Mouse (Mus musculus) forebrain, embryonic 15.5 days (tissue): ENCODE data around the gene Fbxw11. TPM values are rescaled to one million over a fixed set of nuclear protein-coding genes. Genes with fewer than 3 reads are reported as not detected.

Experiments used
- ATAC-seq: fragments of 200-750 bp; cut with Nextera tagmentation; replicated peaks from 2 replicates; pipeline ENCODE4 v1.8.0; 2017; ENCODE audit warnings: mild to moderate bottlenecking, moderate TSS enrichment, moderate library complexity
- H3K27ac ChIP-seq: fragments of 300-500 bp; sonication (generic); replicated peaks from 2 replicates; pipeline ENCODE4 v1.5.1; 2015; ENCODE audit warnings: mild to moderate bottlenecking, inconsistent platforms
- H3K27me3 ChIP-seq: fragments of 300-500 bp; sonication (generic); 2 replicates; pipeline ENCODE4 v1.6.1; 2015; ENCODE audit warnings: inconsistent platforms
- H3K36me3 ChIP-seq: fragments of 300-500 bp; sonication (generic); 2 replicates; pipeline ENCODE4 v1.6.1; 2015; ENCODE audit warnings: mild to moderate bottlenecking, inconsistent platforms
- H3K4me1 ChIP-seq: fragments of 300-500 bp; sonication (generic); 2 replicates; pipeline ENCODE4 v1.6.1; 2015; ENCODE audit warnings: inconsistent platforms
- H3K4me2 ChIP-seq: fragments of 300-500 bp; sonication (generic); replicated peaks from 2 replicates; pipeline ENCODE4 v1.6.1; 2015; ENCODE audit warnings: mild to moderate bottlenecking, inconsistent platforms
- H3K4me3 ChIP-seq: fragments of 300-500 bp; sonication (generic); 2 replicates; pipeline ENCODE4 v1.5.1; 2015; ENCODE audit warnings: mild to moderate bottlenecking, inconsistent platforms
- H3K9ac ChIP-seq: fragments of 300-500 bp; sonication (generic); replicated peaks from 2 replicates; pipeline ENCODE4 v1.6.1; 2015; ENCODE audit warnings: mild to moderate bottlenecking, inconsistent platforms
- H3K9me3 ChIP-seq: fragments of 300-500 bp; sonication (generic); 2 replicates; pipeline ENCODE4 v1.6.1; 2016; ENCODE audit warnings: inconsistent platforms
- WGBS: fragments of 180-500 bp; shearing (Covaris S2); methylation state at CpG from one replicate; pipeline ENCODE4 v1.1.7; 2015; ENCODE audit warnings: mixed read lengths; 5-methylcytosine and 5-hydroxymethylcytosine counted together
- polyA plus RNA-seq: library from polyadenylated mRNA; unstranded; fragments of >200 nt; fragmentation: Nextera tagmentation; extraction: Ambion mirVana; gene quantifications from 2 replicates; pipeline ENCODE4 v1.2.1, GENCODE M21; 2015

Gene Fbxw11
- polyA plus RNA-seq, 1 experiment from 2014 or later, result 127 TPM

GRCm38 (mm10) chr11:32786201-32786600, 143.7 kb downstream of the Fbxw11 start:
- Histone ChIP-seq H3K9me3 (no peaks in the 10 kb centered on the region), H3K4me2 (no peak overlapping the region), H3K27me3 (no peaks in the 10 kb centered on the region), H3K27ac (no peak overlapping the region), H3K9ac (no peak overlapping the region), H3K4me3 (no peak overlapping the region), H3K36me3 (no peaks in the 10 kb centered on the region), H3K4me1 (0 out of 2 replicates have a peak, but pooled peaks cover 3% of the 10 kb centered on the region)
- WGBS, result 81% methylated on average over 5 of the region's 5 CpGs
- no peak for ATAC-seq

DNA sequence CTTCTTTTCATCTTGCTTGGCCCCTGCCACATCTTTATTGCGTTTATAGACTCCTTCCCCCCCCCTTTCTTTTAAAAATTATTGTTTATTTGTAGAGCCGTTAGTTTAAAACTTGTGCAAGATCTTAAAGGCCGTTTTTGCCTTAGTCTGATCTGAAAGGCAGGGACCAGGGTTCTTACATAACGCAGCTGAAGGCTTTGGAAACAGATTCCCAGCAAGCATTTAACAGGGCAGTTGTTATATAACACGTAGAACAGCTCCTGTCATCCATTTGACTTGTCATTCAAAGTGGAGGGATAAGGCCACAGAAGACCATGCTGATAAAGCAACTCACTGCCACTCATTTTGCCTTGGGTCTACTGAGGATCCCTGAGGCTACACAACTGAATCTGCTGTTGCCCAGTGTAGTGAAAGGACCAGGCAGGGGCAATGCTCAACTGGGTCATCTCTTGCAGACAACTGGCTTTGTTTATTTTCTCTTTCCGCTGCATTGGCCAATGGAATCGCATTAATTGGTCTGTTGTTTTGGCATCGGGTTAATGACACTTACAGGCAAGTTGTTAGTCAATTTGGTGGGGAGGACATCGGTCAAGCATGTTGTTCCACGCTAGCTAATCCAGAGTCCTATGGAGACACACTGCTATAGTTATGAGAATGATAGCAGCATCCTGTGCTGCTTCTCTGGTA, 152.4 kb downstream of the Fbxw11 start:
- no peak overlapping the region for H3K27ac ChIP-seq
- H3K4me1 ChIP-seq, result no peaks in the 10 kb centered on the region
- no peaks in the 10 kb centered on the region for H3K27me3 ChIP-seq
- no peak overlapping the region for H3K4me2 ChIP-seq
- 67% methylated on average over 10 of the region's 10 CpGs for WGBS
- H3K9me3 ChIP-seq, result no peaks in the 10 kb centered on the region
- H3K36me3 ChIP-seq, result no peaks in the 10 kb centered on the region
- no peak overlapping the region for H3K9ac ChIP-seq
- no peak for ATAC-seq
- no peak overlapping the region for H3K4me3 ChIP-seq

Other genes with a start within 250 kb of the Fbxw11 start
- 65.0 and 65.5 TPM in 2 replicates for gene Ubtd2, start 187.4 kb upstream of the Fbxw11 start, polyA plus RNA-seq
- gene Efcab9, start 110.6 kb upstream of the Fbxw11 start, polyA plus RNA-seq, result 0.55 TPM in 1 of 2 replicates, not detected in the other
- gene Stk10, start 109.4 kb upstream of the Fbxw11 start, polyA plus RNA-seq, result 1.4 and 2.1 TPM in 2 replicates
- gene Smim23, start 181.9 kb downstream of the Fbxw11 start, polyA plus RNA-seq, result not detected in 2 replicates